Mouse (Mus musculus) liver, postnatal 0 days (tissue): ENCODE results near the gene Pramef12. TPM values are rescaled to one million over a fixed set of nuclear protein-coding genes. Genes with fewer than 3 reads are reported as not detected.
"Not testable (repeated sequence)": the region's sequence is repeated elsewhere in the genome, so short reads cannot be mapped to it uniquely, and the experiment has no call there.

Experiments used
- ATAC-seq: fragments of 200-750 bp; cut with Nextera tagmentation; 2 replicates; pipeline ENCODE4 v1.8.0; 2017; ENCODE audit warnings: mild to moderate bottlenecking, moderate library complexity
- DNase-seq: peaks from one replicate; pipeline ENCODE4 v3.0.0-alpha.2; 2016
- H3K27ac ChIP-seq: fragments of 300-500 bp; sonication (generic); 2 replicates; pipeline ENCODE4 v1.5.1; 2014; ENCODE audit warnings: antibody characterized with exemption, moderate library complexity, mild to moderate bottlenecking, low read depth
- H3K27me3 ChIP-seq: fragments of 300-500 bp; sonication (generic); 2 replicates; pipeline ENCODE4 v1.6.1; 2014; ENCODE audit warnings: low read length, control low read depth, mixed read lengths; ENCODE audit not compliant: insufficient read depth
- H3K36me3 ChIP-seq: fragments of 300-500 bp; sonication (generic); replicated peaks from 2 replicates; pipeline ENCODE4 v1.6.1; 2014; ENCODE audit warnings: mild to moderate bottlenecking, control low read depth, low read length, moderate library complexity, mixed read lengths; ENCODE audit not compliant: insufficient read depth
- H3K4me1 ChIP-seq: fragments of 300-500 bp; sonication (generic); 2 replicates; pipeline ENCODE4 v1.6.1; 2014; ENCODE audit warnings: antibody characterized with exemption, mild to moderate bottlenecking, control low read depth; ENCODE audit not compliant: insufficient read depth
- H3K4me2 ChIP-seq: fragments of 300-500 bp; sonication (generic); 2 replicates; pipeline ENCODE4 v1.6.1; 2014; ENCODE audit warnings: low read depth, mild to moderate bottlenecking, low read length, moderate library complexity, mixed read lengths
- H3K4me3 ChIP-seq: fragments of 300-500 bp; sonication (generic); 2 replicates; pipeline ENCODE4 v1.5.1; 2014; ENCODE audit warnings: low read depth, low read length
- H3K9ac ChIP-seq: fragments of 300-500 bp; sonication (generic); replicated peaks from 2 replicates; pipeline ENCODE4 v1.6.1; 2014; ENCODE audit warnings: mild to moderate bottlenecking, moderate library complexity
- H3K9me3 ChIP-seq: fragments of 300-500 bp; sonication (generic); 2 replicates; pipeline ENCODE4 v1.6.1; 2016; ENCODE audit warnings: mild to moderate bottlenecking, control low read depth, low read length, mixed read lengths
- CTCF ChIP-seq: sonication (generic); IDR thresholded peaks from 2 replicates; pipeline ENCODE4 v1.5.1; 2016; ENCODE audit warnings: antibody characterized with exemption, low read depth
- EP300 ChIP-seq: IDR thresholded peaks from 2 replicates; pipeline ENCODE4 v1.6.1; 2016; ENCODE audit warnings: antibody characterized with exemption, low read depth, mild to moderate bottlenecking
- WGBS: fragments of 180-500 bp; shearing (Covaris S2); extraction: QIAGEN DNeasy Blood & Tissue Kit; methylation state at CpG from one replicate; pipeline ENCODE4 v1.1.7; 2014; ENCODE audit not compliant: insufficient replicate concordance; 5-methylcytosine and 5-hydroxymethylcytosine counted together
- polyA plus RNA-seq: library from polyadenylated mRNA; unstranded; fragments of >200 nt; fragmentation: Nextera tagmentation; extraction: Ambion mirVana; gene quantifications from 2 replicates; pipeline ENCODE4 v1.2.1, GENCODE M21; 2015

Pramef12 gene
- polyA plus RNA-seq, 1 experiment from 2014 or later, result not detected

DNA sequence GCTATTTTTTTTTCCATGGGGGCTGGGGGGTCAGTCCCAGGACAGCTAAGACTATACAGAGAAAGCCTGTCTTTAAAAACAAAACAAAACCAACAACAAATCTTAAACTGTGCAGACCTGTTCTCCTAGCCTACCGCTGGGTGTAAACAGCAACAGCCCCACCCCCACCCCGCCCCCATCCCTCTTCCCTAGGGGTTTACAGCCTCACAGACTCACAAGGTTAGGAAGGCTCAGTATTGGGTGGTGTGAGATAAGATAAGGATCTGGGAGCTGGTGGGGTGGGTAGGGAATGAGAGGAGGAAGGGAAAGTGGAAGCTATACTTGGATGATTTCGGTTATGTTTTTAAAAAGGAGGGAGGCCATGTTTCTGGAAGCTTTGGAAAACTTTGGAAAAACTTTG, 11.9 kb downstream of the Pramef12 start:
- Histone ChIP-seq H3K4me1 (no peaks in the 10 kb centered on the region), H3K9ac (no peak overlapping the region), H3K27ac (no peak overlapping the region), H3K4me2 (no peak overlapping the region), H3K4me3 (no peak overlapping the region), H3K27me3 (no peaks in the 10 kb centered on the region), H3K36me3 (no peaks in the 10 kb centered on the region), H3K9me3 (no peaks in the 10 kb centered on the region)
- ATAC-seq (no peak), DNase-seq (no peak)
- 26% methylated on average over 3 of the region's 3 CpGs for WGBS
- TF ChIP-seq EP300 (no peak), CTCF (no peak)

GRCm38 (mm10) chr4:144377911-144378310, 30.4 kb downstream of the Pramef12 start, which contains the start of gene Pramef20:
TSS of gene Pramef20 (minus strand) at chr4:144377933.
- WGBS, result 41% methylated on average over 2 of the region's 2 CpGs
- Histone ChIP-seq H3K9me3 (peaks cover 2% of the 10 kb centered on the region; the same call in 1 of the 2 replicates), H3K9ac (no peak within 1 kb of the TSS), H3K27me3 (no peaks in the 10 kb centered on the region), H3K27ac (no peak within 1 kb of the TSS), H3K4me2 (no peak within 1 kb of the TSS), H3K4me1 (no peaks in the 10 kb centered on the region), H3K36me3 (no peaks in the 10 kb centered on the region), H3K4me3 (no peak within 1 kb of the TSS)
- ATAC-seq (no peak), DNase-seq (no peak)
- no peak for TF ChIP-seq CTCF
- no peak for TF ChIP-seq EP300

DNA sequence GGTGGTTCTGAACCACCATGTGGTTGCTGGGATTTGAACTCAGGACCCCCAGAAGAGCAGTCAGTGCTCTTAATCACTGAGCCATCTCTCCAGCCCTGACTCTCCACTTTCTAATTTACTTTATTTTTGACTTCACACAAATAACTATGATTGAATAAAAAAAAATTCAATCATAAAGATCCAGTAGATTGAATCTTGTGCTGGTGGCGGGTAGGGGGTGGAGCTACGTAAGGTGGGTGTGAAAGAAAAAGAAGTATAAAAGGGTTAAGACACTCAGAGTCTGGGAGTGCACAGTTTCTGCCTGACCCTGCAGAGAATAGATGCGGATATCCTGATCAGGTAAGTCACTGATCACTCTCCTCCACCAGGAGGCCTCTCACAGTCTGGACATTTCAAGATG, 50.6 kb downstream of the Pramef12 start, which contains the start of gene Gm13119:
Gm13119 (plus strand) TSS at position 301 of the 400 bp plus-strand sequence.
- not testable (repeated sequence) for H3K9me3 ChIP-seq, H3K27ac ChIP-seq, H3K4me2 ChIP-seq, H3K9ac ChIP-seq, H3K36me3 ChIP-seq, ATAC-seq, DNase-seq, H3K27me3 ChIP-seq, H3K4me1 ChIP-seq, H3K4me3 ChIP-seq
- WGBS, result 64% methylated on average over 3 of the region's 3 CpGs

Other genes with a start within 250 kb of the Pramef12 start
- gene Oog3, start 245.8 kb downstream of the Pramef12 start, polyA plus RNA-seq, result not detected in 2 replicates
- not detected in 2 replicates for gene Oog2, start 217.7 kb downstream of the Pramef12 start, polyA plus RNA-seq
- gene C87977, start 195.1 kb downstream of the Pramef12 start, polyA plus RNA-seq, result not detected in 2 replicates
- gene Pramel5, start 128.0 kb downstream of the Pramef12 start, polyA plus RNA-seq, result not detected in 2 replicates
- not detected in 2 replicates for gene Gm13128, start 78.2 kb downstream of the Pramef12 start, polyA plus RNA-seq
- gene Gm13119, start 50.5 kb downstream of the Pramef12 start, polyA plus RNA-seq, result not detected in 2 replicates
- gene Pramef20, start 30.5 kb downstream of the Pramef12 start, polyA plus RNA-seq, result not detected in 2 replicates
- gene 1700012P22Rik, start 30.3 kb upstream of the Pramef12 start, polyA plus RNA-seq, result not detected in 2 replicates
- gene Gm9944, start 44.9 kb upstream of the Pramef12 start, polyA plus RNA-seq, result not detected in 2 replicates
- gene Aadacl3, start 55.3 kb upstream of the Pramef12 start, polyA plus RNA-seq, result not detected in 2 replicates
- not detected in 2 replicates for gene 9430007A20Rik, start 111.4 kb upstream of the Pramef12 start, polyA plus RNA-seq
- gene Gm13124, start 156.7 kb upstream of the Pramef12 start, polyA plus RNA-seq, result not detected in 2 replicates
- gene Aadacl4, start 205.2 kb upstream of the Pramef12 start, polyA plus RNA-seq, result not detected in 2 replicates